Mouse (Mus musculus): Measurements from ENCODE around the gene Rtkn2. TPM values are rescaled to one million over a fixed set of nuclear protein-coding genes. Genes with fewer than 3 reads are reported as not detected.

Gene Rtkn2
- total and polyA plus RNA-seq, 3 experiments = 1.1 to 1.3 TPM; not detected in 1

DNA sequence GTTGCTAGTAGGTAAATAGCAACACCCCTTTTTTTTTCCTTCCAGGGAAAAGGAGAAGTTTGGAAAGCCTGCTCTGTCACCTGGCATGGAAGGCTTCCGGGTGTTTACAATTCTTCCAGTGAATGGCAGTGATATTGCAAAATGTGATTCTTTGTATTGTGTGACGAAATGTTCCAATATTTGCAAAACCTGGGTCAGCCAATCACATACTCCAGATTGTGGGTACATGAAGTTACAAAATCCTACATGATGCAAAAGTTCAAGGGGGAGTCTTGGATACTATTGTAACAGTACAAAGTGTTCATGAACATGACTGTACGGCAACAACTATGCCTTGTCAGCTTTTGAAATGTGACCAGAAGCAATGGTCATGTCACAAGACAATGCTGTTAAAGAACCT lies 78.5 kb downstream of the Rtkn2 start:
- Histone ChIP-seq H3K9me3 (replicated peaks; ENCODE audit: insufficient read depth, low read length) (no peaks in the 10 kb centered on the region), H3K9ac (ENCODE audit: control insufficient read depth, low read depth, low read length, poor library complexity, severe bottlenecking) (no peak overlapping the region), H3K79me2 (ENCODE audit: control insufficient read depth, insufficient read depth, low read length, poor library complexity) (no peaks in the 10 kb centered on the region), H3K27me3 (ENCODE audit: control insufficient read depth in 1 of 2, insufficient read depth in 2 of 2, low read length in 2 of 2) (no peaks in the 10 kb centered on the region), H3K27ac (ENCODE audit: control insufficient read depth, low read depth, low read length) (no peak overlapping the region), H3K36me3 (ENCODE audit: control insufficient read depth in 1 of 2, insufficient read depth in 2 of 2, low read length in 2 of 2) (peaks cover 0 to 2% of the 10 kb centered on the region in 2 experiments; a peak in 1 of 4 replicates), H3K4me1 (ENCODE audit: control insufficient read depth in 1 of 2, insufficient read depth in 2 of 2, low read length in 2 of 2) (peaks cover 0 to 6% of the 10 kb centered on the region in 2 experiments; a peak in 1 of 4 replicates), H3K4me3 (ENCODE audit: control insufficient read depth in 1 of 2, insufficient read depth in 1 of 2, low read depth in 2 of 2, low read length in 2 of 2) (no peak overlapping the region)
- no peak for DNase-seq (ENCODE audit: low read depth, low spot score)
- no peak for TF ChIP-seq GABPA (IDR thresholded peaks at IDR 0.05; ENCODE audit: low read depth, low read length)
- no peak for TF ChIP-seq CHD1 (IDR thresholded peaks at IDR 0.05; ENCODE audit: low read depth, low read length)
- no peak for TF ChIP-seq ZKSCAN1 (IDR thresholded peaks at IDR 0.05; ENCODE audit: low read depth, low read length)
- TF ChIP-seq POLR2AphosphoS2 (IDR thresholded peaks at IDR 0.05; ENCODE audit: low read length) = no peak
- no peak for TF ChIP-seq MEF2A (IDR thresholded peaks at IDR 0.05; ENCODE audit: extremely low read depth, insufficient replicate concordance, low read depth, low read length, poor library complexity, severe bottlenecking)
- TF ChIP-seq RCOR1 (IDR thresholded peaks at IDR 0.05; ENCODE audit: low read depth, low read length) = no peak
- TF ChIP-seq USF1 (IDR thresholded peaks at IDR 0.05; ENCODE audit: low read depth, low read length) = no peak
- no peak for TF ChIP-seq ZNF384 (IDR thresholded peaks at IDR 0.05; ENCODE audit: low read depth, low read length)
- no peak for TF ChIP-seq ELF1 (IDR thresholded peaks at IDR 0.05; ENCODE audit: low read depth, low read length)
- TF ChIP-seq HCFC1 (IDR thresholded peaks at IDR 0.05; ENCODE audit: low read depth, low read length) = no peak
- TF ChIP-seq EP300 (IDR thresholded peaks at IDR 0.05; ENCODE audit: low read depth in 1 of 2, low read length in 2 of 2) = no peak
- no peak for TF ChIP-seq TBP (IDR thresholded peaks at IDR 0.05; ENCODE audit: low read depth, low read length)
- TF ChIP-seq E2F4 (IDR thresholded peaks at IDR 0.05; ENCODE audit: borderline replicate concordance, low read depth, low read length) = no peak
- no peak for TF ChIP-seq RAD21 (IDR thresholded peaks at IDR 0.05; ENCODE audit: low read depth, low read length)
- TF ChIP-seq NRF1 (IDR thresholded peaks at IDR 0.05; ENCODE audit: insufficient read depth, low read depth, low read length, poor library complexity, severe bottlenecking) = no peak
- TF ChIP-seq USF2 (IDR thresholded peaks at IDR 0.05; ENCODE audit: borderline replicate concordance in 1 of 2, insufficient read depth in 1 of 2, low read depth in 1 of 2, low read length in 2 of 2) = no peak
- no peak for TF ChIP-seq POLR2A (IDR thresholded peaks at IDR 0.05; ENCODE audit: control insufficient read depth in 1 of 2, insufficient read depth in 1 of 2, low read depth in 1 of 2, low read length in 2 of 2, poor library complexity in 1 of 2)
- no peak for TF ChIP-seq MYC (IDR thresholded peaks at IDR 0.05; ENCODE audit: low read depth, low read length)
- no peak for TF ChIP-seq POLR2AphosphoS5 (IDR thresholded peaks at IDR 0.05; ENCODE audit: borderline replicate concordance, low read depth, low read length)

GRCm38 (mm10) chr10:68058378-68058777 lies 79.0 kb downstream of the Rtkn2 start:
- Histone ChIP-seq H3K27me3 (ENCODE audit: control insufficient read depth in 1 of 2, insufficient read depth in 2 of 2, low read length in 2 of 2) (no peaks in the 10 kb centered on the region), H3K4me1 (ENCODE audit: control insufficient read depth in 1 of 2, insufficient read depth in 2 of 2, low read length in 2 of 2) (peaks cover 0 to 6% of the 10 kb centered on the region in 2 experiments; a peak in 1 of 4 replicates), H3K36me3 (ENCODE audit: control insufficient read depth in 1 of 2, insufficient read depth in 2 of 2, low read length in 2 of 2) (peaks cover 0 to 2% of the 10 kb centered on the region in 2 experiments; a peak in 1 of 4 replicates), H3K27ac (ENCODE audit: control insufficient read depth, low read depth, low read length) (no peak overlapping the region), H3K9me3 (replicated peaks; ENCODE audit: insufficient read depth, low read length) (no peaks in the 10 kb centered on the region), H3K79me2 (ENCODE audit: control insufficient read depth, insufficient read depth, low read length, poor library complexity) (no peaks in the 10 kb centered on the region), H3K4me3 (ENCODE audit: control insufficient read depth in 1 of 2, insufficient read depth in 1 of 2, low read depth in 2 of 2, low read length in 2 of 2) (no peak overlapping the region), H3K9ac (ENCODE audit: control insufficient read depth, low read depth, low read length, poor library complexity, severe bottlenecking) (no peak overlapping the region)
- DNase-seq (ENCODE audit: low read depth, low spot score) = peak; percentile 7
- TF ChIP-seq RCOR1 (IDR thresholded peaks at IDR 0.05; ENCODE audit: low read depth, low read length) (no peak), TBP (IDR thresholded peaks at IDR 0.05; ENCODE audit: low read depth, low read length) (no peak), CTCF (IDR thresholded peaks at IDR 0.05 in 2 of 3, conservative IDR thresholded peaks at IDR 0.05 in 1 of 3; ENCODE audit: control insufficient read depth in 1 of 3, insufficient read depth in 1 of 3, low read depth in 2 of 3, low read length in 3 of 3, poor library complexity in 1 of 3, severe bottlenecking in 1 of 3) (peak in 1 of 3 experiments; percentile 19; a peak in 1 of 6 replicates), ETS1 (IDR thresholded peaks at IDR 0.05; ENCODE audit: low read depth, low read length) (no peak), NELFE (IDR thresholded peaks at IDR 0.05; ENCODE audit: low read depth, low read length) (no peak), JUND (IDR thresholded peaks at IDR 0.05; ENCODE audit: low read depth, low read length) (no peak), ZMIZ1 (IDR thresholded peaks at IDR 0.05; ENCODE audit: low read depth, low read length) (no peak), E2F4 (IDR thresholded peaks at IDR 0.05; ENCODE audit: borderline replicate concordance, low read depth, low read length) (no peak)
